Comparison of ENCODE assay signal across 7 mouse cellular contexts in the genomic region with DNA sequence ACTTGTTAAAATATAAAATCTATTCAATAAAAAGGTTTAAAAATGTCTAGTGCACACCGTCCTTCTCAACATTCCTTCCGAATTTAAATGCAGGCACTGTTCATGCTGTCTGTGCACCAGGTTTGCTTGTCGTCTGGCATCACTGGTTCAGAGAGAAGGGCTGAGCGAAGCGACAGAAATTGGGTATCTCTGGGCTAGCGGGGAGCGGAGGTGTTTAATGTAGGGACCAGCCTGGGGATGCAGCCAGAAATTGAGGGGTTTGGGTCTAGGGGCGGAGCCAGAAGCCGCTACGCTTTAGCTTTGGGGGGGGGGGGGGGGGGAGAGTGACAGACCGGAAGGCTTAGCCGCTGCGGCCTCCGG. TPM values are rescaled to one million over a fixed set of nuclear protein-coding genes. Genes with fewer than 3 reads are reported as not detected.
A peak's percentile ranks its signal among the peaks of the same experiment; 100 is the strongest.
DNase-seq lines count a peak whose midpoint lies in the region; ATAC-seq and TF ChIP-seq lines count a peak whose summit lies in the region.

No protein-coding gene starts in this region.

- no peaks in the 10 kb centered on the region for H3K9me3 ChIP-seq in embryonic facial prominence, embryonic 14.5 days (ENCODE audit: control insufficient read depth, low read length)
- no peaks in the 10 kb centered on the region for H3K9me3 ChIP-seq in intestine, postnatal 0 days (ENCODE audit: control insufficient read depth)
- no peaks in the 10 kb centered on the region for H3K9me3 ChIP-seq in neural tube, embryonic 14.5 days (ENCODE audit: control insufficient read depth, low read length)

- peak overlapping the region; percentile 68 for H3K4me2 ChIP-seq in embryonic facial prominence, embryonic 14.5 days (ENCODE audit: low read depth, low read length)
- H3K4me2 ChIP-seq in intestine, postnatal 0 days (replicated peaks; ENCODE audit: low read depth), result peak overlapping the region; percentile 82
- peak overlapping the region; percentile 76 for H3K4me2 ChIP-seq in neural tube, embryonic 14.5 days (ENCODE audit: low read depth, low read length)

- peaks cover 6% of the 10 kb centered on the region; the same call in 1 of the 2 replicates for H3K36me3 ChIP-seq in liver, adult 2 months (ENCODE audit: control insufficient read depth, insufficient read depth, low read length)
- H3K36me3 ChIP-seq in embryonic facial prominence, embryonic 14.5 days (ENCODE audit: control insufficient read depth, insufficient read depth, low read length), result no peaks in the 10 kb centered on the region
- H3K36me3 ChIP-seq in intestine, postnatal 0 days (ENCODE audit: control insufficient read depth, insufficient read depth), result no peaks in the 10 kb centered on the region
- no peaks in the 10 kb centered on the region for H3K36me3 ChIP-seq in neural tube, embryonic 14.5 days (ENCODE audit: control insufficient read depth, insufficient read depth, low read length)

- no peaks in the 10 kb centered on the region for H3K27me3 ChIP-seq in liver, adult 2 months (ENCODE audit: control insufficient read depth, insufficient read depth, low read length)
- no peaks in the 10 kb centered on the region for H3K27me3 ChIP-seq in embryonic facial prominence, embryonic 14.5 days (replicated peaks; ENCODE audit: control insufficient read depth, insufficient read depth, low read length)
- H3K27me3 ChIP-seq in intestine, postnatal 0 days (replicated peaks; ENCODE audit: control insufficient read depth, insufficient read depth, low read length), result no peaks in the 10 kb centered on the region
- no peaks in the 10 kb centered on the region for H3K27me3 ChIP-seq in neural tube, embryonic 14.5 days (ENCODE audit: control insufficient read depth, insufficient read depth, low read length)

- ATAC-seq in embryonic facial prominence, embryonic 14.5 days (ENCODE audit: low read depth), result no peak; the same call in 1 of the 2 replicates
- peak; percentile 34; the same call in 1 of the 2 replicates for ATAC-seq in intestine, postnatal 0 days
- no peak for ATAC-seq in neural tube, embryonic 14.5 days (ENCODE audit: low read depth)

- peak overlapping the region; percentile 59 for H3K9ac ChIP-seq in liver, adult 2 months (ENCODE audit: low read depth, low read length)
- peak overlapping the region; percentile 79 for H3K9ac ChIP-seq in embryonic facial prominence, embryonic 14.5 days (ENCODE audit: low read depth, low read length)
- H3K9ac ChIP-seq in intestine, postnatal 0 days (ENCODE audit: low read depth, low read length), result peak overlapping the region; percentile 31; the same call in 1 of the 2 replicates
- H3K9ac ChIP-seq in neural tube, embryonic 14.5 days (replicated peaks; ENCODE audit: low read depth, low read length), result peak overlapping the region; percentile 71; the same call in 1 of the 2 replicates

- H3K4me3 ChIP-seq in liver, adult 2 months (ENCODE audit: insufficient read depth, low read depth, low read length), result peak overlapping the region; percentile 52
- H3K4me3 ChIP-seq in embryonic facial prominence, embryonic 14.5 days (ENCODE audit: low read depth, low read length), result peak overlapping the region; percentile 83
- H3K4me3 ChIP-seq in intestine, postnatal 0 days (ENCODE audit: low read depth, low read length), result peak overlapping the region; percentile 67
- H3K4me3 ChIP-seq in neural tube, embryonic 14.5 days (ENCODE audit: low read depth, low read length), result peak overlapping the region; percentile 84

- H3K79me2 ChIP-seq in liver, adult 2 months (ENCODE audit: control insufficient read depth, insufficient read depth, low read length), result peaks cover 18% of the 10 kb centered on the region; the same call in 1 of the 2 replicates

- no peak for DNase-seq in liver, adult 2 months (ENCODE audit: extremely low read depth, low read depth, low spot score)
- DNase-seq in liver, result no peak
- no peak for DNase-seq in embryonic facial prominence, embryonic 14.5 days (ENCODE audit: low spot score)
- no peak for DNase-seq in yolk sac, embryonic 10.5 days (ENCODE audit: low spot score)
- no peak for DNase-seq in embryo, embryonic 10 days (ENCODE audit: low spot score)

- WGBS in liver, adult 2 months, result under 1% methylated on average over 14 of the region's 14 CpGs
- 2% methylated on average over 10 of the region's 14 CpGs for WGBS in embryonic facial prominence, embryonic 14.5 days
- WGBS in intestine, postnatal 0 days, result under 1% methylated on average over 14 of the region's 14 CpGs
- WGBS in neural tube, embryonic 14.5 days, result 2% methylated on average over 12 of the region's 14 CpGs

- TF ChIP-seq POLR2A in liver, adult 2 months (IDR thresholded peaks at IDR 0.05; ENCODE audit: extremely low read depth, insufficient read depth, low read length), result no peak

- peaks cover 6% of the 10 kb centered on the region; the same call in 1 of the 2 replicates for H3K4me1 ChIP-seq in liver, adult 2 months (ENCODE audit: control insufficient read depth, insufficient read depth, low read length)
- H3K4me1 ChIP-seq in embryonic facial prominence, embryonic 14.5 days (ENCODE audit: control insufficient read depth, insufficient read depth, low read length), result peaks cover 10% of the 10 kb centered on the region
- H3K4me1 ChIP-seq in intestine, postnatal 0 days (replicated peaks; ENCODE audit: control insufficient read depth, insufficient read depth, low read length), result peaks cover 5% of the 10 kb centered on the region
- peaks cover 12% of the 10 kb centered on the region for H3K4me1 ChIP-seq in neural tube, embryonic 14.5 days (ENCODE audit: control insufficient read depth, insufficient read depth, low read length)

- TF ChIP-seq CTCF in liver, adult 2 months (IDR thresholded peaks at IDR 0.05; ENCODE audit: low read depth, low read length), result no peak
- no peak for TF ChIP-seq CTCF in intestine, postnatal 0 days (IDR thresholded peaks at IDR 0.05; ENCODE audit: low read depth)

- H3K27ac ChIP-seq in liver, adult 2 months (replicated peaks; ENCODE audit: insufficient read depth, low read depth, low read length), result peak overlapping the region; percentile 74
- H3K27ac ChIP-seq in embryonic facial prominence, embryonic 14.5 days (replicated peaks; ENCODE audit: low read depth, low read length), result peak overlapping the region; percentile 59
- H3K27ac ChIP-seq in intestine, postnatal 0 days (ENCODE audit: low read depth, low read length), result no peak overlapping the region; the same call in 1 of the 2 replicates
- H3K27ac ChIP-seq in neural tube, embryonic 14.5 days (ENCODE audit: low read depth, low read length), result peak overlapping the region; percentile 86

RNA-seq across cellular contexts. Expression of a gene that starts 0.3 kb away (rescaled TPM):
- 244 and 308 TPM in 2 replicates for total RNA-seq in liver, adult 2 months (2014; rRNA removed)
- polyA plus RNA-seq in liver, adult 2 months (2012; rRNA removed), result 278 and 299 TPM in 2 replicates
- 55.7 and 58.2 TPM in 2 replicates for polyA plus RNA-seq in embryonic facial prominence, embryonic 14.5 days (2014; fragmentation: Nextera tagmentation; extraction: Ambion mirVana)
- 53.5 and 56.7 TPM in 2 replicates for polyA plus RNA-seq in intestine, postnatal 0 days (2015; fragmentation: Nextera tagmentation; extraction: Ambion mirVana)
- polyA plus RNA-seq in neural tube, embryonic 14.5 days (2014; fragmentation: Nextera tagmentation; extraction: Ambion mirVana), result 82.5 and 109 TPM in 2 replicates

RNA-seq across cellular contexts. Expression of a gene that starts 43.0 kb away (rescaled TPM):
- 0.18 and 0.81 TPM in 2 replicates for total RNA-seq in liver, adult 2 months (2014; rRNA removed)
- polyA plus RNA-seq in liver, adult 2 months (2012; rRNA removed), result 0.21 TPM in 1 of 2 replicates, not detected in the other
- polyA plus RNA-seq in embryonic facial prominence, embryonic 14.5 days (2014; fragmentation: Nextera tagmentation; extraction: Ambion mirVana), result 0.16 and 0.29 TPM in 2 replicates
- 0.07 TPM in 1 of 2 replicates, not detected in the other for polyA plus RNA-seq in intestine, postnatal 0 days (2015; fragmentation: Nextera tagmentation; extraction: Ambion mirVana)
- 0.17 and 0.28 TPM in 2 replicates for polyA plus RNA-seq in neural tube, embryonic 14.5 days (2014; fragmentation: Nextera tagmentation; extraction: Ambion mirVana)
